Mouse (Mus musculus) midbrain, embryonic 14.5 days (tissue): ENCODE measurements at regions not wholly inside any gene's neighbourhood (a gene's known extent, or its start where the extent isn't known, plus 50 kb on each side); places are given as distances from the start of the nearest gene placed in this dataset.
A peak's percentile ranks its signal among the peaks of the same experiment; 100 is the strongest.

Source experiments
- ATAC-seq: fragments of 200-750 bp; cut with Nextera tagmentation; 2 replicates; pipeline ENCODE4 v1.8.0; 2017; ENCODE audit warnings: moderate number of reproducible peaks, moderate library complexity; ENCODE audit not compliant: low FRiP score, low TSS enrichment
- DNase-seq: peaks from one replicate; pipeline ENCODE4 v3.0.0-alpha.2; 2015
- H3K27ac ChIP-seq: fragments of 300-500 bp; sonication (generic); replicated peaks from 2 replicates; pipeline ENCODE4 v1.5.1; 2014; ENCODE audit warnings: mild to moderate bottlenecking, low read depth, low read length, moderate library complexity
- H3K27me3 ChIP-seq: fragments of 300-500 bp; sonication (generic); 2 replicates; pipeline ENCODE4 v1.6.1; 2014; ENCODE audit warnings: low read length, control low read depth, mixed read lengths; ENCODE audit not compliant: control insufficient read depth, insufficient read depth
- H3K36me3 ChIP-seq: fragments of 300-500 bp; sonication (generic); 2 replicates; pipeline ENCODE4 v1.6.1; 2014; ENCODE audit warnings: low read length, control low read depth; ENCODE audit not compliant: control insufficient read depth, insufficient read depth
- H3K4me1 ChIP-seq: fragments of 300-500 bp; sonication (generic); 2 replicates; pipeline ENCODE4 v1.6.1; 2014; ENCODE audit warnings: mild to moderate bottlenecking, antibody characterized with exemption, low read length, control low read depth; ENCODE audit not compliant: control insufficient read depth, insufficient read depth
- H3K4me2 ChIP-seq: fragments of 300-500 bp; sonication (generic); 2 replicates; pipeline ENCODE4 v1.6.1; 2014; ENCODE audit warnings: mild to moderate bottlenecking, low read length, moderate library complexity
- H3K4me3 ChIP-seq: fragments of 300-500 bp; sonication (generic); replicated peaks from 2 replicates; pipeline ENCODE4 v1.5.1; 2014; ENCODE audit warnings: low read depth, low read length
- H3K9ac ChIP-seq: fragments of 300-500 bp; sonication (generic); replicated peaks from 2 replicates; pipeline ENCODE4 v1.6.1; 2014; ENCODE audit warnings: mild to moderate bottlenecking, low read length, moderate library complexity
- H3K9me3 ChIP-seq: fragments of 300-500 bp; sonication (generic); 2 replicates; pipeline ENCODE4 v1.6.1; 2016; ENCODE audit warnings: low read length, control low read depth, mixed read lengths; ENCODE audit not compliant: control insufficient read depth
- WGBS: fragments of 180-500 bp; shearing (Covaris S2); extraction: QIAGEN DNeasy Blood & Tissue Kit; methylation state at CpG from one replicate; pipeline ENCODE4 v1.1.7; 2014; 5-methylcytosine and 5-hydroxymethylcytosine counted together

- no peaks in the 10 kb centered on the region for H3K27me3 ChIP-seq
- DNase-seq, result peak; percentile 52
- H3K4me1 ChIP-seq, result peaks cover 3% of the 10 kb centered on the region; the same call in 1 of the 2 replicates
- no peaks in the 10 kb centered on the region for H3K9me3 ChIP-seq
- no peak overlapping the region for H3K4me2 ChIP-seq
- H3K27ac ChIP-seq, result no peak overlapping the region
- H3K9ac ChIP-seq, result no peak overlapping the region
- H3K36me3 ChIP-seq, result no peaks in the 10 kb centered on the region
- ATAC-seq, result peak; percentile 43; the same call in 1 of the 2 replicates
- H3K4me3 ChIP-seq, result no peak overlapping the region
- WGBS, result 6% methylated on average over 2 of the region's 2 CpGs
Measured at GRCm38 (mm10) chr19:51232525-51232924, 554.1 kb upstream of the Sorcs1 start.

- no peak for ATAC-seq
- 9% methylated on average over 1 of the region's 1 CpGs for WGBS
- no peak overlapping the region for H3K4me3 ChIP-seq
- no peak for DNase-seq
- H3K27me3 ChIP-seq, result no peaks in the 10 kb centered on the region
- H3K4me2 ChIP-seq, result no peak overlapping the region
- H3K27ac ChIP-seq, result no peak overlapping the region
- H3K4me1 ChIP-seq, result no peaks in the 10 kb centered on the region
- H3K9ac ChIP-seq, result no peak overlapping the region
- H3K36me3 ChIP-seq, result no peaks in the 10 kb centered on the region
- no peaks in the 10 kb centered on the region for H3K9me3 ChIP-seq
Measured at GRCm38 (mm10) chr19:51226932-51227331, 548.5 kb upstream of the Sorcs1 start.

DNA sequence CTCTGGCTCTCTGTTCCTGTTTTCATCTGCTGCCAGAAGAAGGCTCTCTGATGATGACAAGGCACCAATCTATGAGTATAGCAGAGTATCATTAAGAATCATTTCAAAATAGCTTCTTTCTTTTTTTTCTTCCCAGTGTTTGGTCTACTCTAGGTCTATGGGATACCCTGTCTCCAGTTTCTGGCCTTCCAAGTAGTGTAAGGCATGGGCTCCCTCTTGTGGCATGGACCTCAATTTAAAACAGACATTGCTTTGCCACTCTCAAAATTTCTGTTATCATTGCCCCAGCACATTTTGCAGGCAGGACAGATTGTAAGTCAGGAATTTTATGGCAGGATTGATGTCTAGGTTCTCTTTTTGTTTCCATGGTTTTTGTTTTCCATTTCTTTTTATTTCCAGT is 522.9 kb upstream of the Sorcs1 start:
- ATAC-seq (no peak), DNase-seq (peak; percentile 71)
- Histone ChIP-seq H3K9me3 (peaks cover 2% of the 10 kb centered on the region; the same call in 1 of the 2 replicates), H3K4me3 (no peak overlapping the region), H3K27me3 (no peaks in the 10 kb centered on the region), H3K36me3 (no peaks in the 10 kb centered on the region), H3K4me2 (no peak overlapping the region), H3K9ac (no peak overlapping the region), H3K4me1 (no peaks in the 10 kb centered on the region), H3K27ac (no peak overlapping the region)
